Comparison of ENCODE assay signal across 7 mouse cellular contexts in genomic region chr12:118836411-118837341, GRCm38 (mm10). TPM values are rescaled to one million over a fixed set of nuclear protein-coding genes. Genes with fewer than 3 reads are reported as not detected.
DNase-seq lines count a peak whose midpoint lies in the region; ATAC-seq lines count a peak whose summit lies in the region.

No protein-coding gene starts in this region.

- no peak overlapping the region for H3K27ac ChIP-seq in forebrain, embryonic 11.5 days (ENCODE audit: low read depth, low read length)
- H3K27ac ChIP-seq in midbrain, embryonic 12.5 days (replicated peaks) = no peak overlapping the region

- H3K4me1 ChIP-seq in forebrain, embryonic 11.5 days (replicated peaks; ENCODE audit: control insufficient read depth, insufficient read depth, low read length) = peaks cover 21% of the 10 kb centered on the region
- H3K4me1 ChIP-seq in midbrain, embryonic 12.5 days = peaks cover 20% of the 10 kb centered on the region

- under 1% methylated on average over 52 of the region's 72 CpGs for WGBS in forebrain, embryonic 11.5 days
- under 1% methylated on average over 67 of the region's 72 CpGs for WGBS in midbrain, embryonic 12.5 days

- peak; percentile 67 for ATAC-seq in forebrain, embryonic 11.5 days (replicated peaks; ENCODE audit: low FRiP score)
- peak; percentile 85 for ATAC-seq in midbrain, embryonic 12.5 days (ENCODE audit: low FRiP score, low read depth)
- no peak for ATAC-seq in erythroid progenitor cell, adult 5-6 weeks (replicated peaks; ENCODE audit: low FRiP score, poor library complexity, severe bottlenecking)

- H3K4me2 ChIP-seq in forebrain, embryonic 11.5 days (ENCODE audit: low read depth, low read length, severe bottlenecking) = peak overlapping the region; percentile 94
- H3K4me2 ChIP-seq in midbrain, embryonic 12.5 days (replicated peaks) = peak overlapping the region; percentile 81

- H3K9me3 ChIP-seq in forebrain, embryonic 11.5 days (ENCODE audit: control insufficient read depth, low read length) = no peaks in the 10 kb centered on the region
- no peaks in the 10 kb centered on the region for H3K9me3 ChIP-seq in midbrain, embryonic 12.5 days

- H3K36me3 ChIP-seq in forebrain, embryonic 11.5 days (ENCODE audit: control insufficient read depth, insufficient read depth, low read length) = no peaks in the 10 kb centered on the region
- H3K36me3 ChIP-seq in midbrain, embryonic 12.5 days = no peaks in the 10 kb centered on the region

- DNase-seq in urinary bladder, postnatal 14 days (ENCODE audit: low spot score) = peak; percentile 28
- no peak for DNase-seq in urinary bladder, postnatal 4 days (ENCODE audit: low spot score in 2 of 2)
- DNase-seq in forebrain, embryonic 11.5 days (ENCODE audit: low spot score) = peak; percentile 77
- peak; percentile 67 for DNase-seq in kidney, postnatal 10 days
- no peak for DNase-seq in cerebellum, adult 8-10 months

- H3K9ac ChIP-seq in forebrain, embryonic 11.5 days (ENCODE audit: low read length) = peak overlapping the region; percentile 59
- peak overlapping the region; percentile 58 for H3K9ac ChIP-seq in midbrain, embryonic 12.5 days (replicated peaks)

- peaks cover 28% of the 10 kb centered on the region for H3K27me3 ChIP-seq in forebrain, embryonic 11.5 days (ENCODE audit: control insufficient read depth, insufficient read depth, low read length)
- H3K27me3 ChIP-seq in midbrain, embryonic 12.5 days = peaks cover 66% of the 10 kb centered on the region

- peak overlapping the region; percentile 48 for H3K4me3 ChIP-seq in forebrain, embryonic 11.5 days (ENCODE audit: low read depth, low read length)
- peak overlapping the region; percentile 53 for H3K4me3 ChIP-seq in midbrain, embryonic 12.5 days

RNA-seq across cellular contexts. Expression of gene Sp8, which starts 9.5 kb away (rescaled TPM):
- polyA plus RNA-seq in forebrain, embryonic 11.5 days (2014; fragmentation: Nextera tagmentation; extraction: Ambion mirVana) = 21.5 and 24.0 TPM in 2 replicates
- polyA plus RNA-seq in midbrain, embryonic 12.5 days (2016; fragmentation: Nextera tagmentation; extraction: Ambion mirVana) = 6.2 and 8.3 TPM in 2 replicates
- total RNA-seq in erythroid progenitor cell, adult 5-6 weeks (2015; ENCODE audit: low replicate concordance) = not detected in 2 replicates
- total RNA-seq in erythroid progenitor cell, adult 5-6 weeks (2017; ENCODE audit: low replicate concordance) = not detected in 2 replicates

Comparison
In these comparisons a context has a peak if more than half of its experiments do, and no peak if none do; other contexts are left out.
1. DNase-seq: peak in urinary bladder, postnatal 14 days (single experiment), forebrain, embryonic 11.5 days (single experiment) and kidney, postnatal 10 days (single experiment); none in urinary bladder, postnatal 4 days (0 of 2) and cerebellum, adult 8-10 months (single experiment).